Mouse (Mus musculus) retina, postnatal 7 days (tissue): ENCODE results near the gene Tshz2.

Source experiments
- DNase-seq: peaks from one replicate; pipeline ENCODE4 v3.0.0-alpha.2; 2012; ENCODE audit warnings: low read depth, low spot score

Tshz2 gene

GRCm38 (mm10) chr2:169630070-169630469, 2.7 kb upstream of the Tshz2 start:
- DNase-seq, result no peak

DNA sequence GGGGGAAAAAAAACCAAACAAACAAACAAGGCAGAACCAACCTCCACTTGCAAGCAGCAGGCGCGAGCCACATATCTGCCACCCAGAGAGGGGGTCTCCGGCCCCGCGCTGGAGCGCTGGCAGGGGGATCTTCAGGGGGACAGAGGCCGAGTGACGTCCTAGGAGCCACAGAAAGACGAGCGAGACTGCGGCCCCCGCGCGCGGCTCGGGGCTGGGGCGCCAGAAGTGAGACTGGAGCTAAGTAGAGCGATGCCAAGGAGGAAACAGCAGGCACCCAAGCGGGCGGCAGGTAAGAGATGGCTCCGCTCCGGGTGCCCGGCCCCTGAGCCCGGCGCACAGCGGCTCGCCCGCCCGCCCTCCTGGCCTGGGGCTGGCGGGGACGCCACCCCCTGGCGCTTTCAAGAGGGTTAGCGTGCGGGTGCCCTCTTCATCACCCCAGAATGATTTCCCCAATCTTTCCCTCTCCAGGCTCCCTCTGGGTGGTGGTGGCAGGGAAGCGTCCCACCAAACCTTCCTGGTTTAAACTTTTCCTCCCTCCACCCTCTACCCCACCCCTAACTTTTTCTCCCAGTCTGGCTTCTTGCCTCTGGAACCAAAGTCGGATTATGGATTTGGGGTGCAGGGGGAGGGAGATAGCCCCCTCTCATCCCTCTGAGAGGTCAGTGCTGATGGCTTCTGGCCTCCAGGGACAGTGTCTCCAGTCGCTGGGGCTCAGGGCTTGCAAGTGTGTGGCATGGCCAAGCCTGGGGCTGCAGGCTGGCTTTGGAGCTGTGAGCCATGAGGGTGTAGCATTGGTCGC, 877 bp downstream of the Tshz2 start:
- DNase-seq, result peak; percentile 11

- no peak for DNase-seq
Observed at GRCm38 (mm10) chr2:169634619-169635382, 2.0 kb downstream of the Tshz2 start.

DNA sequence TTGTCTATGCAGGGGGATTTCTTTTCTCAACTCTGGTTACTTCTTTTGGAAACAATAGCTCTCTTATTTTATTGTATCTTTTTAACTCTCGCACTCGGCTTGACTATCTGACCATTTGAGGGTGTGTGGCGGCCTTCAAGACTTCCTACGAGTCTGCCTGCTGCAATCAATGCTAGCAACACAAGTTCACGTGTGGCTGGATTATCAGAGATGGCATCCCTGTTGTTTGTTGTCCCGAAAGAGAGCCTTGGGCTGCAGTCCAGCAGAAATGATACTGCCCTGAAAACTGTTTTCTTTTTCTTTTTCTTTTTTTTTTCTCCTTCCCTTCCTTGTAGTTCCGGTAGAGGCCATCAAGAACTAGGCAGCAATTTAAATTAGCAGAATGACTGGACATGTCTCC, 2.6 kb downstream of the Tshz2 start:
- no peak for DNase-seq

- DNase-seq, result no peak
Observed at GRCm38 (mm10) chr2:169636414-169636813, 3.6 kb downstream of the Tshz2 start.

DNA sequence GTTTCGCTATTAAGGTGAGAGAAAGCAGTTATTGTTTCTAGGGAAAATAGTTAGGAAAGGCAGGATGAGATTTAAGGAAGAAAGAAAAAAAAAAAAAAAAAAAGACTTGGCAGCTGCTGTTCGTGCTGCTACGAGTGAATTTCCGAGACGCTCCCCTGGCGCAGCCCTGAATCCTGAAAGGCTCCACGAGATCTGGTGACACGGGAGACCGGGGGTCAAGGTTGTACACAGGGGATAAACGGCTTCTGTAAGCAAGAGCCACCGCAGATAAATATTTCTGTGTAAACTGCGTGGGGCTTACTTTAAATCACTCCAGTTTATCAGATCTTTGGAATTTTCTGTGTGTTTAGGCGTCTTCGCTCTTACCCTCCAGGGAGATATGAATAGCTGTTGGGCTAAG, 8.7 kb downstream of the Tshz2 start:
- no peak for DNase-seq

- no peak for DNase-seq
Observed at GRCm38 (mm10) chr2:169642420-169642819, 9.6 kb downstream of the Tshz2 start.

GRCm38 (mm10) chr2:169647091-169647490, 14.3 kb downstream of the Tshz2 start:
- DNase-seq, result no peak

DNA sequence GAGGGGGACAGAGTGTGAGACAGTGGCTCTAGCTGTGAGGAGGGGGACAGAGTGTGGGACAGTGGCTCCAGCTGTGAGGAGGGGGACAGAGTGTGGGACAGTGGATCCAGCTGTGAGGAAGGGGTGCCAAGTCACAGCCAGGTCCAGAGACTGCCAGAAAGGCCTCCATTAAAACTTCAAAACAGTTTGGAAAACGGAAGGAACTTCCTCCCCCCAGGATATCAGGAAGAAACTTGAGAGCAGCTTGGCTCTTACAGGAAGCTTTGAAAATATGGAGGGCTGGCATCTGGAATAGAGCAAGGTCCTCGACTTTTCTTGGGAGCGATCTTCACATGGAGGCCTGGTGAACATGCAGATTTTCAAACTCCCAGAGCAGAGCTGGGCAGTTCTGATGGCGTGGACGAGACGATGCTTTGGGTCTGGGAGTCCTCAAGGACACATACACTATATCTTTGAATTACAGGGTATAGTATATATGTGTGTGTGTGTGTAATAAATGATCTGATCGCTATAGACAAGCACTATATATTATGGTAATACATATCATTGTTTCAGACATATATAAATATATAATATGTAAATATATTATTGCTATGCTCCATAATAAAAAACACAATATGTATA, 16.6 kb downstream of the Tshz2 start:
- no peak for DNase-seq

DNA sequence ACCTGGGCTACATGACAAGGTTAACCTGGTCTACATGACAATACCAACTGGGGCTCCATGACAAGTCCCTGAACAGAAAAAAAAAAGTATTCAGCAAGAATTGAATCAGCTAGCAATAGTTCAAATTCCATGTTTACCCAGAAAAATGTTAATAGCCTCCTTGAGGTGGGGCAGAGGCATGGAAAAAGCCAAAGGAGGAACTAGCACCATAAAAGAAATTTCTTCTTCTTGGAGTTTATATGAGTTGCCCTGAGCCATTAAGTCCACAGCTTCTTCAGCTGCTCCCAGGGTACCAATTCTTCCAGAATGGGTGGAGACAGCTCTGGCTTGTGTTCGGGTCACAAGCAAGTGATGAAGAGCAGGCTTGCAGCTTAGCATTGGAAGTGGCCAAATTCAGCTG, 20.5 kb downstream of the Tshz2 start:
- no peak for DNase-seq

DNA sequence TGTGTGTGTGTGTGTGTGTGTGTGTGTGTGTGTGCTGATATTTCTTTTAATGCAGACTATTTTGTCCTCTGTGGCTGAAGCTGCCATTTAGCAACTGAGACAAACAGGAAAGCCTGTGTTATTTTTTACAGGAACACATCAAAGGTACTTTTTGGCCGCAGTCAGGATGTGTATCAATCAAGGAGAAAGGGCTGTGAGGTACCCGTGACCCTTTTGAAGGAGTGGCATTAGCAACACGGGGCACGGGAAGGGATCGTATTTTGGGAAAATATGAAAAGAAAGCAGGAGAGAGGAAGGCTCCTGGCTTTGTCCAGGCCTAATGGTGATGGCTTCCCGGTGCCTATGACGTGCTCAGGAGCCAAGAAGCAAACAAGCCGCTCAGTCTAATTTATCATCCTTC, 31.0 kb downstream of the Tshz2 start:
- DNase-seq, result no peak

GRCm38 (mm10) chr2:169671264-169671663, 38.5 kb downstream of the Tshz2 start:
- no peak for DNase-seq

DNA sequence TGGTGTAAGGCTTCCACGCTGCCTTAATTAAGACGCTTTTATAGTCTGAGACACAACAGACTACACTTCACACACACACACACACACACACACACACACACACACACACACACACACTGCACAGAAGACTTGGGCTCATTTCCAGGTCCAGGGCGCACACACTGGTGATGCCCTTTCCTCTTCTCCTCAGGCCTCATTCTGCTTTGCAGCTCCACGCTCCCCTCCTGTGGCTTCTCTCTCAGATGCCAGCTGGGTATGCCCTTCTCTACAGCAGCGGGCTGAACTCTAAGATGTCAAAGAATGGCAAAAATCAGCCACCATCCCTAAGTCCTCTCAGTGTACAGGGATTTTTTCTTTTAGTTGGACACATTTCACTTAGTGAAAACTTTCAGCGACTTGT, 41.0 kb downstream of the Tshz2 start:
- DNase-seq, result no peak

DNA sequence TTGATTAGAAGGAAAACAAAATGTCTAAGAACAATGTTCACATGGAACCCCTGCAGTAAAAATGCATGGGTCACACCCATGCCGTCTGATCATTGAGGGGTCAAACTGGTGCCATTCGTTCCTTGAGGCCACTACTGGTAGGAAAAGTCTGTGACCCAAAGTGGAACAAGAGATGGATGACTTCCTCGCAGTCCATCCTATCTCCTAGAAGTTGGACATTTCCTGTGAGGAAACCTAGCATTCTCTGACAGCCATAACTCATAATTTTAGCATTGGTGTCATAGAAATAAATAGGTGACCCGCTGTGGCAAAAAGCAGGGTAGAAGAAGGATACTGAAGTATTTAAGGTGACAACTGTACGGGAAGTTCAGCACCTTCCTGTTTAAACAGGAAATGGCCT, 41.4 kb downstream of the Tshz2 start:
- no peak for DNase-seq

DNA sequence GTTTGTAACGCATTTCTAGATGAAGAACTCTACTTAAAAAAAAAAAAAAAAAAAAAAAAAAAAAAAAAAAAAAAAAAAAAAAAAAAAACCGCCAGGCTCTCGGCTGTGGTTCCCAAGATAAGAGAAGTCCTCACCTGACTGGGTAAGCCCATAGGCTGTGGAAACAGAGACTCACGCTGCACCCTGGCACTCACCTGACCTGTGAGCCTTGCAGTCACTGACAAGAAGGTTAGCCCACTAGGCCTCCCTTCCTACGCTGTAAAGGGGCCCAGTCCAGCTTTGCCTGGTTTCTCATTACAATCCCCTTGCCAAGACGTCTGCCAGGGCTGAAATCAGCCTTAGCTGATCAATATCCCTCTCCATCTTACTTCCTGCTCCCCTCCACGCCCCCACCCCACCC, 46.5 kb downstream of the Tshz2 start:
- DNase-seq, result no peak

DNA sequence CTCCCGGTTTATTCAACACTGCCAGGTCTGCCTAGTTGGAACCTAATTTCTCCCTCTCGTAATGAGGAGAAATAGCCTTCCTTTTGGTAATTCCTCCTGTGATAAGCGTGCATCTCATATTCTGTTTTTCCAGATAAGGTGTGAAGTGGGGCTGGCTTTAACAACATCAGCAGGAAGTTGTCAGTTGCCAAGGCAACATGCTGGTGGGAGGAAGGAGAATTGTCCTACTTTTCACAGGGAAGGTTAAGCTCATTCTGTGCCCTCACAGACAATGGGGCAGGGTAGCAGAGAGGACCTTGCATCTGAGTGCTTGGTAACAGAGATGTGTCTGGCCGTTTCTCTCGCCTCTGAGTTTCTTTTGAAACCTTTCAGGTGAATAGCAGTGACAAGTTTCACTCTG, 47.1 kb downstream of the Tshz2 start:
- no peak for DNase-seq

DNA sequence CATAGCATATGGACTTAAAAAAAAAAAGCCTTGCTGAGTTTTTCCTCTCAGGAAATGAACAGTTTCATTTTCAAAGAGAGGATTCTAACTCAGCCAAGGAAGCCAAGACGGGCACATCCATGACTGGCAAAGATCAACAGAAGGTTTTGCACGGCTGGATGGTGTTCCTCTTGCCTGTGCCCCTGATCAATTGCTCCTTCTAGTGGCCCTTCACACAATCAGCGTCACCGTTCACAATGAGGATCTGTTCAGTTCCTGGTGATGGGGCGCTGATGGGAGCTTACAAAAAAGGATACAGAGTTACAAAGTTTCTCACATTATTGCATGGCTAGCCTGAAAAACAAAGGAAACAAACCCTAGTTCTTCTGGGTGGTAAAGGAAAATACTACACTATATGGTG, 52.4 kb downstream of the Tshz2 start:
- DNase-seq, result no peak

- DNase-seq, result no peak
Observed at GRCm38 (mm10) chr2:169685747-169686146, 52.9 kb downstream of the Tshz2 start.

DNA sequence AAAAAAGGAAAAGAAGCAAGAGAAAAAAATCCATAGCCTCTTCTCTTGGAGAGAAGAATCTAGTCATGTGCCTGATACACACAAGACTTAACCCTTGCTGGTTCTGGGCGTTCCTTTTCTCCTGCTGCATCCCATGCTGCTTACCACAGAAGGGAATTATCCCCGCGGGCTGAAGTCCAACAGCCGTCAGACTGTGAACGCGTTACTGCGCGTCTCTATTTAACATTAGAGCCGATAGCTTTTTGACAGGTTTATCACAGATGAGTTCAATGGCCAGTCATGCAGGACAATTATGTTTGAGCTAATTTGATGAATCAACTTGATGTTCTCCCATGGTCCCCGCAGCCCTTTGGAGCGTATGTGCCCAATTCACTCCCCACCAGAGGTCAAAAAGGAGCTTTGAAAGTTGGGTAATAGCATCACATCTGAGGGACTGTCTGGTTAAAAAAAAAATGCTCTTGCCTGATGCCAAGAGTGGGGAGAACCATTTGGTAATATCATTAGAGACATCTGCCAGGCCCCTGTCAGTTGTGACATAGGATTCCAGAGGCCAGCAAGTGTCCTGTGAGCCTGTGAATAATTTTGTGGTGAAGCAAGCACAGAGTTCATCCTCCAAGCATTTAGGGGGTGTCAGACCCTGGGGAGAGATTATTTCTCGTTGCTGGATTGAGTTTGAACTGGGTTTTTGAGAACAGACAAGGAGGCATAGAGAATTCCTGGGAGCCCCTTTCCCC, 54.1 kb downstream of the Tshz2 start:
- DNase-seq, result no peak

GRCm38 (mm10) chr2:169690054-169690453, 57.2 kb downstream of the Tshz2 start:
- no peak for DNase-seq

DNA sequence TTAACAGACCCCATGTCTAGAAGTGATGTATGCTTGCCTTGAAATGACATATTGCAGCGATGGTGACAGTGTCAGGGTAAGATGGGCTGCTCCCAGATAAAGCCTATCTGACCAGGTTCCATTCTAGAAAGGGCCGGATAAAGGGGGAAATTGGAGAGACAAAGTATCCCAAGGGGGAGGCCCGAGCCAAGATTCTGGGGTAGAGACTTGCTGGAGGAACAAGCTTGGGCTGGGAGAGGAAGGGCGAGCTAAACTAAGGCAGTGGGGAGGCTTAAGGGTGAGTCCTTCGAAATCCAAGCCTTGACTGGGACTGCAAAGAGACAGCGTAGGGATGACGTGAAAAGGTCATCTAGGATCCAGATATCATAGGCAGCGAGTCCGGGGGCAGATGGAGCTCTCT, 61.7 kb downstream of the Tshz2 start:
- no peak for DNase-seq

- DNase-seq, result no peak
Observed at GRCm38 (mm10) chr2:169695025-169695424, 62.2 kb downstream of the Tshz2 start.
